Mouse (Mus musculus): ENCODE measurements around the gene Pno1. TPM values are rescaled to one million over a fixed set of nuclear protein-coding genes. Genes with fewer than 3 reads are reported as not detected.
A peak's percentile ranks its signal among the peaks of the same experiment; 100 is the strongest.
"Not testable (repeated sequence)": the region's sequence is repeated elsewhere in the genome, so short reads cannot be mapped to it uniquely, and the experiment has no call there.

Pno1 gene
- 89.1 and 92.1 TPM in 2 replicates for polyA plus RNA-seq (2014; fragmentation: Nextera tagmentation; extraction: Ambion mirVana)

DNA sequence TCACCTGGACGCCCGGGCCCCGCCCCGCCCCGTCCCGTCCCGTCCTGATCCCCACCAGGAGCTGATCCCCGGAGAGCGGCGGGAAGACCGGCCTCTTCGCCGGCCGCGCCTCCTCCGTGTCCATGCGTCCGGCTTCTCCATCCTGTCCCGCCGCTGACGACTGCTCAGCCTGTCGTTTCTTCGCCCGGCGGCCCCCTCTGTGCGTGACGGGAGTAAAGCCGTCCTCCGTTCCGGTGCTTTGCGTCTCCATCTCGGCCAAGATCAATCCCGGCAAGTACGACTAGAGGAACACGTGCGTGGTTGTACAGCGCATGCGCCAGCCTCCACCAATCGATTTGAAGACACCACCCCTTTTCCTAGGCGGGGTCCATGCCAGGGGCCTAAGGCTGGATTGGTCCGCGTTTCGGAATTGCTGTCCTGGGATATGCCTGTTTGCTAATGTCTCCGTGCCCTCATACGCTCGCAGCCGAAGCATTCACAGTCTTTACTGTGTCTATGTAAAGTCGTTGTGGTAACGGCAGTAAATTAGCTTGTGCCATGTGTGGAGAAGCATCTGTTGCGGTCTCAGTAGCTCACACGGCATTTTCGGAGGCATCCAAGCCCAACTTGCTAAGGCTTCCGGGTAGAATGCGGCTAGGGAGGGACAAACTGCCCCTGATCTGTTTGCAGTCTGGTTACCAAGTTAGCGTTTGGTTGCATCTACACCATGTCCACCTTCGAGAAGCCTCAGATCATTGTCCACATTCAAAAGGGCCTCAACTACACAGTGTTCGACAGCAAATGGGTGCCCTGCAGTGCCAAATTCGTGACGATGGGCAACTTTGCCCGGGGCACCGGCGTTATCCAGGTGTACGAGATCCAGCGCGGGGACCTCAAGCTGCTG lies at the start of gene Pno1:
Gene Pno1, minus strand, starts transcription at position 311 of the 883 bp plus-strand sequence.
- ATAC-seq (ENCODE audit: low FRiP score) (peak; percentile 100), DNase-seq (ENCODE audit: low spot score) (peak; percentile 96)
- Histone ChIP-seq H3K9me3 (ENCODE audit: control insufficient read depth, low read length) (no peaks in the 10 kb centered on the region), H3K9ac (ENCODE audit: low read depth, low read length) (peak within 1 kb of the TSS; percentile 81), H3K36me3 (ENCODE audit: control insufficient read depth, insufficient read depth, low read length) (0 out of 2 replicates have a peak, but pooled peaks cover 2% of the 10 kb centered on the region), H3K4me3 (ENCODE audit: low read depth, low read length) (peak within 1 kb of the TSS; percentile 86), H3K4me1 (replicated peaks; ENCODE audit: control insufficient read depth, insufficient read depth, low read length) (no peaks in the 10 kb centered on the region), H3K27me3 (ENCODE audit: control insufficient read depth, insufficient read depth, low read length) (no peaks in the 10 kb centered on the region), H3K4me2 (replicated peaks; ENCODE audit: low read depth, low read length) (peak within 1 kb of the TSS; percentile 57), H3K27ac (ENCODE audit: low read depth, low read length) (0 out of 2 replicates have a peak within 1 kb of the TSS, but pooled peaks have one; percentile 30)
- WGBS = under 1% methylated on average over 63 of the region's 65 CpGs

DNA sequence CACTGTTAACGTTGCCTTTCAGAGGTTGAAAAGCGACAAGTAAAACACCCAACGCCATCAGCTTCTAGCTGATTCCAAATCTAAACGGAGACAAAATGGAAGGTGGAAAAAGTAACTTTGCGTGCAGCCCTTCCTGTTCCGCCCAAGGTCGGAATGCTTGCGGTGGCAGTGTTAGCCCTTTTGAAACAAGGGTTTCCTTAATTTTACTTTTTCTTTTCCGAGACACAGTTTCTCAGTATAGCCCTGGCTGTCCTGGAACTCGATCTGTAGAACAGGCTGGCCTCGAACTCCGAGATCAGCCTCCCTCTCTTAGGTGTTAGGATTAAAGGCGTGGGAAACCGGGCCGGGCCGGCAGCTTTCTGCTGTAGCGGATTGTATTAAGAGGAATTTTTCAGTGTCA lies 46.5 kb upstream of the Pno1 start:
- ATAC-seq (ENCODE audit: low FRiP score) (peak; percentile 41), DNase-seq (ENCODE audit: low spot score) (no peak)
- H3K27ac ChIP-seq (ENCODE audit: low read depth, low read length) = peak overlapping the region; percentile 83
- H3K27me3 ChIP-seq (ENCODE audit: control insufficient read depth, insufficient read depth, low read length) = no peaks in the 10 kb centered on the region
- H3K4me2 ChIP-seq (replicated peaks; ENCODE audit: low read depth, low read length) = peak overlapping the region; percentile 41
- H3K9ac ChIP-seq (ENCODE audit: low read depth, low read length) = peak overlapping the region; percentile 90
- under 1% methylated on average over 17 of the region's 17 CpGs for WGBS
- H3K36me3 ChIP-seq (ENCODE audit: control insufficient read depth, insufficient read depth, low read length) = no peaks in the 10 kb centered on the region
- no peaks in the 10 kb centered on the region for H3K4me1 ChIP-seq (replicated peaks; ENCODE audit: control insufficient read depth, insufficient read depth, low read length)
- no peaks in the 10 kb centered on the region for H3K9me3 ChIP-seq (ENCODE audit: control insufficient read depth, low read length)
- peak overlapping the region; percentile 76 for H3K4me3 ChIP-seq (ENCODE audit: low read depth, low read length)

DNA sequence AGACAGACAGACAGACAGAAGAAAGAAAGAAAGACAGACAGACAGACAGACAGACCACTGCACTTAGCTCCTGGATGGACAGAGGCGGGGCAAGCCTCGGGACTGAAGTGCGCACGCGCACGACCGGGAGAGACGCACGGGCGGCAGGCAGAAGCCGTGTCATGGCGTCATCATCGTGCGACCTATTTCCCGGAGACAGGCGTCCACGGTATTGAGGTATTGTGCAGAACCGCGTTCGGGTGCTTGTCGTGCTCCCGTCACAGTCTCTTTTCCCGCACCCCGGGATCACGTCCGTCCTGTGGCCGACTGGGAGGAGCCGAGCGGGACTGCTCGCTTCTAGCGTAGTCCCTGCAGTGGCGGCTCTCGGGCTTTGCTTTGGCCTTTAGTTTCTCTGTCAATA lies 46.1 kb upstream of the Pno1 start, which contains the start of gene C1d:
Gene C1d, plus strand, starts transcription at position 137 of the 400 bp plus-strand sequence.
- H3K9me3 ChIP-seq (ENCODE audit: control insufficient read depth, low read length) = no peaks in the 10 kb centered on the region
- ATAC-seq (ENCODE audit: low FRiP score) = peak; percentile 96
- under 1% methylated on average over 33 of the region's 33 CpGs for WGBS

DNA sequence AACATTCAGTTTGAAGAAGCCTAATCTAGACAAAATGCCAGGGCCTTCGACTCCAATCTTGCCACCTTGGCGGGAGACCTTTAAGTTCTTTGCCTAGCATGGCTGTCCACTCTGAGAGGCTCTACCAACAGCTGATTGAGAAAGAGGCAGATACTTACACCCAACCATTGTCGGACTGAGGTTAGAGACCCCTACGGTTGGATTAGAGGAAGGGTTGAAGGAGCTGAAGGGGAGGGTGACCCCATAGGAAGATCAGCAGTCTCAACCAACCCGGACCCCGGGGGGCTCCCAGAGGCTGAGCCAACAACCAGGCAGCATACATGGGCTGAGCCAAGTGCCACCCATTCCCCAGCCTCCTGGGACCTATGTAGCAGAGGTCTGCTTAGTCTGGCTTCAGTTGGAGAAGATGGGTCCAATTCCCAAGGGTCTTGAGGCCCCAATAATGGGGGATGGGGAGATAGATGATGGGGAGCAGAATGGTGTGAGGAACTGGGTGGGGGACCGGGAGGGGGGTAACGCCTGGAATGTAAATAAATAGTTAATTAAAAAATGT lies 45.5 kb upstream of the Pno1 start:
- H3K4me3 ChIP-seq (ENCODE audit: low read depth, low read length) = peak overlapping the region; percentile 76
- ATAC-seq (ENCODE audit: low FRiP score) (peak; percentile 81), DNase-seq (ENCODE audit: low spot score) (peak; percentile 31)
- H3K9me3 ChIP-seq (ENCODE audit: control insufficient read depth, low read length) = no peaks in the 10 kb centered on the region
- H3K4me1 ChIP-seq (replicated peaks; ENCODE audit: control insufficient read depth, insufficient read depth, low read length) = no peaks in the 10 kb centered on the region
- H3K27ac ChIP-seq (ENCODE audit: low read depth, low read length) = no peak overlapping the region
- H3K27me3 ChIP-seq (ENCODE audit: control insufficient read depth, insufficient read depth, low read length) = no peaks in the 10 kb centered on the region
- H3K9ac ChIP-seq (ENCODE audit: low read depth, low read length) = no peak overlapping the region; the same call in 1 of the 2 replicates
- peak overlapping the region; percentile 41 for H3K4me2 ChIP-seq (replicated peaks; ENCODE audit: low read depth, low read length)
- 64% methylated on average over 8 of the region's 8 CpGs for WGBS
- H3K36me3 ChIP-seq (ENCODE audit: control insufficient read depth, insufficient read depth, low read length) = no peaks in the 10 kb centered on the region

More for the DNA sequence above, 46.1 kb upstream of the Pno1 start, which contains the start of gene C1d:
- peak; percentile 98 for DNase-seq (ENCODE audit: low spot score)
- peak within 1 kb of the TSS; percentile 76 for H3K4me3 ChIP-seq (ENCODE audit: low read depth, low read length)
- no peaks in the 10 kb centered on the region for H3K4me1 ChIP-seq (replicated peaks; ENCODE audit: control insufficient read depth, insufficient read depth, low read length)
- H3K27me3 ChIP-seq (ENCODE audit: control insufficient read depth, insufficient read depth, low read length) = no peaks in the 10 kb centered on the region
- no peaks in the 10 kb centered on the region for H3K36me3 ChIP-seq (ENCODE audit: control insufficient read depth, insufficient read depth, low read length)
- peak within 1 kb of the TSS; percentile 90 for H3K9ac ChIP-seq (ENCODE audit: low read depth, low read length)
- peak within 1 kb of the TSS; percentile 41 for H3K4me2 ChIP-seq (replicated peaks; ENCODE audit: low read depth, low read length)
- peak within 1 kb of the TSS; percentile 83 for H3K27ac ChIP-seq (ENCODE audit: low read depth, low read length)

DNA sequence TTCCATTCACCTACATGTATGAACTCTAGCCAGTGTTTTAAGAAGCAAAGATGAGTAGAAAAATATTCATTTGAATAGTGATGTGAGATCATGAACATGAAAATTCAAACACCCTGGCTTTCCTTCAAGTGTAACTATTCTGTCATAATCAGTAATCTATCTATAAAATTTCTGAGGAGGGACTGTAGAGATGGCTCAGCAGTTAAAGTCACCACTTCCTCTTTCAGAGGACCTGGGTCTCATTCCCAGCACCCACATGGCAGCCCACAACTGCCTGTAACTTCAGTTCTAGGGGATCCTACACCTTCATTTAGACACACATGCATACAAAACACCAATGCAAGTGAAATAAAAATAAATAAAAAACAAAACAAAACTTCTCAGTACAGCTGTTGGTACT lies 37.3 kb upstream of the Pno1 start:
- no peak overlapping the region for H3K27ac ChIP-seq (ENCODE audit: low read depth, low read length)
- no peaks in the 10 kb centered on the region for H3K9me3 ChIP-seq (ENCODE audit: control insufficient read depth, low read length)
- no peak for DNase-seq (ENCODE audit: low spot score)
- H3K36me3 ChIP-seq (ENCODE audit: control insufficient read depth, insufficient read depth, low read length) = no peaks in the 10 kb centered on the region
- ATAC-seq (ENCODE audit: low FRiP score) = no peak
- H3K4me1 ChIP-seq (replicated peaks; ENCODE audit: control insufficient read depth, insufficient read depth, low read length) = no peaks in the 10 kb centered on the region
- H3K4me3 ChIP-seq (ENCODE audit: low read depth, low read length) = no peak overlapping the region
- H3K4me2 ChIP-seq (replicated peaks; ENCODE audit: low read depth, low read length) = no peak overlapping the region
- H3K27me3 ChIP-seq (ENCODE audit: control insufficient read depth, insufficient read depth, low read length) = no peaks in the 10 kb centered on the region
- H3K9ac ChIP-seq (ENCODE audit: low read depth, low read length) = no peak overlapping the region

DNA sequence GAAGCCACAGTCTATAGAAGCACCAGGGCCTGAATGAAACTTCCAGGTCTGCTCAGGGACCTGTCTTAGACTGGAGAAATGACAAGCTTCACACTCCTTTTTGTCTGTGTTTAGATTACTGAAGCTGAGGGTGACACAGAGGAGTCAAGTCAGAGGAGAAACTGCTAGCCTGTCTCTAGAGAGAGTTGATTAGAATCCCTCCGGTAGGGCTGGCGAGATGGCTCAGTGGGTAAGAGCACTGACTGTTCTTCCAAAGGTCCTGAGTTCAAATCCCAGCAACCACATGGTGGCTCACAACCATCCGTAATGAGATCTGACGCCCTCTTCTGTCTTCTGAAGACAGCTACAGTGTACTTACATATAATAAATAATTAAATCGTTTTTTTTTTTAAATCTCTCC lies 27.2 kb upstream of the Pno1 start:
- not testable (repeated sequence) for H3K4me1 ChIP-seq (replicated peaks; ENCODE audit: control insufficient read depth, insufficient read depth, low read length); H3K9ac ChIP-seq (ENCODE audit: low read depth, low read length); ATAC-seq (ENCODE audit: low FRiP score); H3K27me3 ChIP-seq (ENCODE audit: control insufficient read depth, insufficient read depth, low read length); H3K9me3 ChIP-seq (ENCODE audit: control insufficient read depth, low read length); H3K36me3 ChIP-seq (ENCODE audit: control insufficient read depth, insufficient read depth, low read length); H3K27ac ChIP-seq (ENCODE audit: low read depth, low read length); H3K4me3 ChIP-seq (ENCODE audit: low read depth, low read length); DNase-seq (ENCODE audit: low spot score); H3K4me2 ChIP-seq (replicated peaks; ENCODE audit: low read depth, low read length)
- WGBS = 83% methylated on average over 5 of the region's 5 CpGs

DNA sequence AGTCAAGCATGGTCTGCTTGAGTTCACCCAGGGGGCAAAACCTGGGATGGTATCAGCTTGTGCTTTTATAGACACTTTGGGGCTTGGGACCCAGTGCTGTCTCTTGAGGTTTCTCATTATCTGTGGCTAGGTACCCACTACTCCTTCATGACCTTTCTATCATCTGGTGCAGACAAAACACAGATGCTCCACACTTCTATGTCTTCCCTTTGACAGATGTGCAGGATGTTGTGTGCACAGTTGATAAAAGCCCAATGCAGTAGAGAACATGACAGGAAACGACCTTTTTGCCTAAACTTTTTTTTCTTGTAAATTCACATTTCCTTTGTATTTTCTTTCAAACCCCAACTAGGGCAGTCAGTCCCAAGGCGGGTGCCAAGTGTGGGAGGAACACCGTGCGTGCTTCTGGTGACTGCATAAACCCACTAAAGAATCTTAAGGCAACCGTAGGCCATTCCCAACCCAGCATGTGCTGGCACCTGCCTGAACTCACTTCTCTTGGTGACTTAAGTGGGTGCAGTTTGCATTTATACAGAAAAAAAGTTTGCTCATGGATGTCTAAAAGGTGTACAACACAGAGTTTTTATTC lies 25.2 kb upstream of the Pno1 start:
- Histone ChIP-seq H3K9ac (ENCODE audit: low read depth, low read length) (no peak overlapping the region), H3K36me3 (ENCODE audit: control insufficient read depth, insufficient read depth, low read length) (no peaks in the 10 kb centered on the region), H3K27ac (ENCODE audit: low read depth, low read length) (no peak overlapping the region), H3K4me3 (ENCODE audit: low read depth, low read length) (no peak overlapping the region), H3K4me1 (replicated peaks; ENCODE audit: control insufficient read depth, insufficient read depth, low read length) (no peaks in the 10 kb centered on the region), H3K4me2 (replicated peaks; ENCODE audit: low read depth, low read length) (no peak overlapping the region), H3K9me3 (ENCODE audit: control insufficient read depth, low read length) (no peaks in the 10 kb centered on the region), H3K27me3 (ENCODE audit: control insufficient read depth, insufficient read depth, low read length) (no peaks in the 10 kb centered on the region)
- no peak for DNase-seq (ENCODE audit: low spot score)
- 92% methylated on average over 5 of the region's 5 CpGs for WGBS
- ATAC-seq (ENCODE audit: low FRiP score) = no peak

DNA sequence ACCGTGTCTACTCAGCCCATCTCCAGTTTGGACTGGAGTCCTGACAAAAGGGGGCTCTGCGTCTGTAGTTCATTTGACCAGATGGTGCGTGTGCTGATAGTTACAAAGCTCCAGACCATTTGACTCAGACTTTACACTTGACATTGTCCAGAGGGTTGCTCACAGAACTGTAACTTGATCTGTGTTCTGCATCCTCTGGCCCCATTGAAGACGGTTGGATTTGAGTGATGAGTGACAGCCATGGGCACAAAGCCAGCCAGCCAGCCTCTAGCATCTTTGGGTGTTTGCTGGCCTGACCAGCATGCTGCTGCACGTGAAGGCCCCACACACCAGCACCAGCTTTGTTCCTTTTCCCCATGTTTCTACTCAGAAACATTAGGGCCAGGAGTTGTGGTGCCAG lies 21.4 kb upstream of the Pno1 start:
- Histone ChIP-seq H3K27me3 (ENCODE audit: control insufficient read depth, insufficient read depth, low read length) (no peaks in the 10 kb centered on the region), H3K9me3 (ENCODE audit: control insufficient read depth, low read length) (no peaks in the 10 kb centered on the region), H3K27ac (ENCODE audit: low read depth, low read length) (no peak overlapping the region), H3K4me3 (ENCODE audit: low read depth, low read length) (no peak overlapping the region), H3K36me3 (ENCODE audit: control insufficient read depth, insufficient read depth, low read length) (no peaks in the 10 kb centered on the region), H3K9ac (ENCODE audit: low read depth, low read length) (no peak overlapping the region), H3K4me2 (replicated peaks; ENCODE audit: low read depth, low read length) (no peak overlapping the region), H3K4me1 (replicated peaks; ENCODE audit: control insufficient read depth, insufficient read depth, low read length) (no peaks in the 10 kb centered on the region)
- ATAC-seq (ENCODE audit: low FRiP score) (no peak), DNase-seq (ENCODE audit: low spot score) (no peak)
- 84% methylated on average over 5 of the region's 5 CpGs for WGBS
